Mouse (Mus musculus) stomach, embryonic 15.5 days (tissue): ENCODE data around the gene Asic5. TPM values are rescaled to one million over a fixed set of nuclear protein-coding genes. Genes with fewer than 3 reads are reported as not detected.

Source experiments
- ATAC-seq: fragments of 200-750 bp; cut with Nextera tagmentation; 2 replicates; pipeline ENCODE4 v1.8.0; 2017; ENCODE audit warnings: low read depth, moderate number of reproducible peaks, moderate TSS enrichment; ENCODE audit not compliant: insufficient read depth, low FRiP score
- H3K27ac ChIP-seq: fragments of 300-500 bp; sonication (generic); 2 replicates; pipeline ENCODE4 v1.5.1; 2015; ENCODE audit warnings: mild to moderate bottlenecking, inconsistent platforms
- H3K27me3 ChIP-seq: fragments of 300-500 bp; sonication (generic); replicated peaks from 2 replicates; pipeline ENCODE4 v1.6.1; 2015; ENCODE audit warnings: inconsistent platforms
- H3K36me3 ChIP-seq: fragments of 300-500 bp; sonication (generic); 2 replicates; pipeline ENCODE4 v1.6.1; 2015; ENCODE audit warnings: inconsistent platforms
- H3K4me1 ChIP-seq: fragments of 300-500 bp; sonication (generic); 2 replicates; pipeline ENCODE4 v1.6.1; 2015; ENCODE audit warnings: inconsistent platforms
- H3K4me2 ChIP-seq: fragments of 300-500 bp; sonication (generic); 2 replicates; pipeline ENCODE4 v1.6.1; 2015; ENCODE audit warnings: mild to moderate bottlenecking, inconsistent platforms
- H3K4me3 ChIP-seq: fragments of 300-500 bp; sonication (generic); replicated peaks from 2 replicates; pipeline ENCODE4 v1.5.1; 2015; ENCODE audit warnings: inconsistent platforms
- H3K9ac ChIP-seq: fragments of 300-500 bp; sonication (generic); 2 replicates; pipeline ENCODE4 v1.6.1; 2015; ENCODE audit warnings: inconsistent platforms
- H3K9me3 ChIP-seq: fragments of 300-500 bp; sonication (generic); 2 replicates; pipeline ENCODE4 v1.6.1; 2016; ENCODE audit warnings: inconsistent platforms
- WGBS: fragments of 180-500 bp; shearing (Covaris S2); methylation state at CpG from one replicate; pipeline ENCODE4 v1.1.7; 2015; 5-methylcytosine and 5-hydroxymethylcytosine counted together
- polyA plus RNA-seq: library from polyadenylated mRNA; unstranded; fragments of >200 nt; fragmentation: Nextera tagmentation; extraction: Ambion mirVana; gene quantifications from 2 replicates; pipeline ENCODE4 v1.2.1, GENCODE M21; 2015

Gene Asic5
- not detected in 2 replicates for polyA plus RNA-seq

- no peaks in the 10 kb centered on the region for H3K9me3 ChIP-seq
- no peak within 1 kb of the TSS for H3K4me3 ChIP-seq
- WGBS: 71% methylated on average over 5 of the region's 5 CpGs
- H3K36me3 ChIP-seq: no peaks in the 10 kb centered on the region
- no peaks in the 10 kb centered on the region for H3K4me1 ChIP-seq
- H3K27me3 ChIP-seq: no peaks in the 10 kb centered on the region
- no peak for ATAC-seq
- no peak within 1 kb of the TSS for H3K9ac ChIP-seq
- H3K27ac ChIP-seq: no peak within 1 kb of the TSS
- no peak within 1 kb of the TSS for H3K4me2 ChIP-seq
Measured at GRCm38 (mm10) chr3:81981990-81982389, at the start of gene Asic5. TSS of gene Asic5 (plus strand) at chr3:81982290.

DNA sequence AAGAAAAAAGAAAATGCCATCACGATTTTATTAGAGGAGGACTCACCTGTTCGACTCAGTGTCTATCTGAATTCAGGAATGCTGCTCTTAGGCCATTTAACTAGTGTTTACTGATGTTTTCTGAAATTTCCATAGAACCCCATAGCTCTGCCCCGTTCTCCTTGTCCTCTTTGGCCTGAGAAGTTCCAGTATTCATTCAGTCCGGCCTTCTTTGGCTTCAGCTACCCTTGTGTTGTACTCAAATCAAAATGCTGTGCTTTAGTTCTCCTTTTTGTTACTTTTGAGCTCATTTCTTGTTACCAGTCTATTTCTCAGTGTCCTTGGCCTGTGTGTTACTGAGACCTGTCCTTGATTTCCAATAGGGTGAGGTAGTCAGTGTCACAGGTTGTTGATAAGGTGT lies 48.7 kb upstream of the Asic5 start:
- Histone ChIP-seq H3K27me3 (no peaks in the 10 kb centered on the region), H3K4me2 (peak overlapping the region; percentile 46; the same call in 1 of the 2 replicates), H3K4me3 (no peak overlapping the region), H3K9ac (no peak overlapping the region), H3K4me1 (no peaks in the 10 kb centered on the region), H3K9me3 (no peaks in the 10 kb centered on the region), H3K27ac (no peak overlapping the region), H3K36me3 (no peaks in the 10 kb centered on the region)
- 78% methylated on average over 4 of the region's 4 CpGs for WGBS
- no peak for ATAC-seq

DNA sequence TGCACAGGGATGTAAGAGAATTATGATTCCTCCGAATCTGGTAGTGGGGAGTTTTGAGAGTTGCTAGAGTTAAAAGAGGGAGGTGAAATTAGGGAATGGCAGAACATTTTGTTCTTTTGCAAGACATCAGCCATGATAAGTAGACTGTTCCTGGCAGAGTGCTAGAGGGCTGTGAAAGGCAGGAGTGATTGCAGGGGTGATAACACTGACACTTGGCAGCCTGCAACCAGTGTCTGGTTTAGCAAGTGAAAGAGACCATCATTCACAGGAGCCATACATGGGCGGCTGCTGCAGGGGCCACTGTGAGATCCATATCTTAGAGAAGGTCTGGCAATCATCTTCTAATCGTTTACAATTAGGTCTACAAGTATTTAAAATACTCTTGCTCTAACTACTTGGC lies 43.2 kb upstream of the Asic5 start:
- H3K4me1 ChIP-seq: no peaks in the 10 kb centered on the region
- no peak overlapping the region for H3K27ac ChIP-seq
- H3K4me3 ChIP-seq: no peak overlapping the region
- H3K9ac ChIP-seq: no peak overlapping the region
- H3K36me3 ChIP-seq: no peaks in the 10 kb centered on the region
- H3K4me2 ChIP-seq: no peak overlapping the region
- 40% methylated on average over 3 of the region's 3 CpGs for WGBS
- H3K27me3 ChIP-seq: no peaks in the 10 kb centered on the region
- H3K9me3 ChIP-seq: no peaks in the 10 kb centered on the region
- ATAC-seq: no peak

DNA sequence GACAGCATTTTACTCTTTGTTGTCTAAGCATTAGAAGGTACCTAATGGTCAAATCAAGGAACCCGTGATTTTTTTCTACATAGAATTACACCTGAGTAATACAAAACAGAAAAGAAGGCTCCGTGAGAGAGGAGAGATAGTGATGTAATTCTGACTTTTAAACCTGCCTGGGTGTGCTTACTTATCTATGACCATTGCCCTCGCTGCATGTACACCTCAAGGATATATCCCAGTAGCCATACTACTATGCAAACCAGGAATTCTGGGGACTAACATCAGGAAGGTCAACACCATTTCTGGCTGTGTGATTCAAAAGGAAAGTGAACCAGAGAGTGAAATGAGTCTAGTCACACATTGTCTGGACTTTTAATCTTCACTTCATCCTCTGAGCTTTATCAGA lies 39.7 kb upstream of the Asic5 start:
- no peaks in the 10 kb centered on the region for H3K27me3 ChIP-seq
- no peaks in the 10 kb centered on the region for H3K4me1 ChIP-seq
- no peak overlapping the region for H3K4me2 ChIP-seq
- ATAC-seq: no peak
- no peaks in the 10 kb centered on the region for H3K9me3 ChIP-seq
- H3K9ac ChIP-seq: no peak overlapping the region
- WGBS: 90% methylated on average over 3 of the region's 3 CpGs
- H3K4me3 ChIP-seq: no peak overlapping the region
- H3K27ac ChIP-seq: no peak overlapping the region
- no peaks in the 10 kb centered on the region for H3K36me3 ChIP-seq

DNA sequence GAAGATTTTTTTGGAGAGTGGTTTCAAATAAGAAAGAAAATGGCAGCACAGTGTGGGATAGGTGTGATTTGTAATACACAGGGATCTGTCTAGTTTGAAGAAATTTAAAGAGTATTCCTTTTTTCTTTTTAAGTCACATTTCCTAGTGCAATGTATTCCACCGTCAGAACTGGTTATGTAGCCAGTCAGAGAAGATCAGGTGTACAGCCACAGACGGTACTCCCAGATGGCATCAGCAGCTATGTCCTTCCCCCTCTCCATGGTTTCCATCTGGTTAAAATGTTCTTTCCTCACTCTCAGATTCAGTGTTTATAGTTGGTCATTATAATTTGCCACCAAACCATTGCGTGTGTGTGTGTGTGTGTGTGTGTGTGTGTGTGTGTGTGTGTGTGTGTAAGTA lies 39.0 kb upstream of the Asic5 start:
- no peak overlapping the region for H3K27ac ChIP-seq
- H3K9me3 ChIP-seq: no peaks in the 10 kb centered on the region
- ATAC-seq: no peak
- H3K9ac ChIP-seq: no peak overlapping the region
- no peaks in the 10 kb centered on the region for H3K36me3 ChIP-seq
- H3K4me3 ChIP-seq: no peak overlapping the region
- H3K4me2 ChIP-seq: no peak overlapping the region
- H3K27me3 ChIP-seq: no peaks in the 10 kb centered on the region
- WGBS: 90% methylated on average over 3 of the region's 3 CpGs
- H3K4me1 ChIP-seq: no peaks in the 10 kb centered on the region

- no peak overlapping the region for H3K4me3 ChIP-seq
- no peaks in the 10 kb centered on the region for H3K36me3 ChIP-seq
- H3K4me2 ChIP-seq: no peak overlapping the region
- no peaks in the 10 kb centered on the region for H3K9me3 ChIP-seq
- H3K27me3 ChIP-seq: no peaks in the 10 kb centered on the region
- no peaks in the 10 kb centered on the region for H3K4me1 ChIP-seq
- ATAC-seq: no peak
- H3K27ac ChIP-seq: no peak overlapping the region
- H3K9ac ChIP-seq: no peak overlapping the region
- 89% methylated on average over 7 of the region's 7 CpGs for WGBS
Measured at GRCm38 (mm10) chr3:81944851-81945393, 37.2 kb upstream of the Asic5 start.

GRCm38 (mm10) chr3:81949048-81949447 lies 33.0 kb upstream of the Asic5 start:
- H3K27ac ChIP-seq: no peak overlapping the region
- no peak for ATAC-seq
- H3K9me3 ChIP-seq: no peaks in the 10 kb centered on the region
- H3K4me1 ChIP-seq: no peaks in the 10 kb centered on the region
- H3K36me3 ChIP-seq: no peaks in the 10 kb centered on the region
- no peak overlapping the region for H3K4me3 ChIP-seq
- 68% methylated on average over 1 of the region's 1 CpGs for WGBS
- H3K4me2 ChIP-seq: no peak overlapping the region
- H3K27me3 ChIP-seq: no peaks in the 10 kb centered on the region
- H3K9ac ChIP-seq: no peak overlapping the region

GRCm38 (mm10) chr3:81951785-81952184 lies 30.3 kb upstream of the Asic5 start:
- no peaks in the 10 kb centered on the region for H3K36me3 ChIP-seq
- H3K27me3 ChIP-seq: no peaks in the 10 kb centered on the region
- H3K4me3 ChIP-seq: no peak overlapping the region
- H3K9ac ChIP-seq: no peak overlapping the region
- H3K27ac ChIP-seq: no peak overlapping the region
- ATAC-seq: no peak
- no peaks in the 10 kb centered on the region for H3K4me1 ChIP-seq
- H3K4me2 ChIP-seq: no peak overlapping the region
- H3K9me3 ChIP-seq: no peaks in the 10 kb centered on the region
- 71% methylated on average over 2 of the region's 2 CpGs for WGBS

DNA sequence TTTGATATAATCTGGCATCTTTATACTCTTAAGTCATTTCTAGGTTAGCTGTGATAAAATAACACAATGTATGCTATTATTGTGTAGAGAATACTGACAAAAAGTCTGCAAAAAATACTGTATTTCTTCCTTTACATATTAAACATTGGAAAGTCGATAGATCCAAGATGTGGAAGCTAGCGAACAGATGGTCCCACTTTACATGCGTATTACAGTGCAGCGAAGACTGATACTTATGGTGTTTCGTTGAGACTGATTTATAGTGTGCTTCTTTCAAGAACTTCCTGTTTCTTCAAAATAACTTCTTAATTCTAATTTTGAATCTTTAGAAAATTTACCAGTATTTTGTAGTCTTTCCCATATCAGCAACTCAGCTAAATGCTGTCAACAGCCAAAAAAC lies 24.6 kb upstream of the Asic5 start:
- 83% methylated on average over 5 of the region's 5 CpGs for WGBS
- no peak for ATAC-seq

DNA sequence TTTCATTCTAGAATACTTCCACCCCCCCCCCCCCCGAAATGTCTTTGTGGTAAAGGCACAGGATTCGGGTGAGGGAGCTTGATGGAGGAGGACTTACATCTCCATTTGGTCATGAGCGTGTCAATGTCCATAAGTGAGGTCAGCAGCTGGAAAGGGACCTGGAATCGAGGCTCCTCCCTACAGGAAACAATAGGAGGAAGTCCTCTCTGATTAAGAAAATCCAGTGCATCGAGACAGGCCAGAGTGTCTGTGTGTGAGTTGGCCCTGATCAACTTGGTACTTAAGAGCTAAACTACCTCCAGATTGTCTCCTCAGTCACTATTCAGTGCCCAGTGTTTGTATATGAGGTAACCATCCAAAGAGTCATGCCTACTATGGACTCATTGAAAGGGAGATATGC lies 20.8 kb upstream of the Asic5 start:
- Histone ChIP-seq H3K4me2 (no peak overlapping the region), H3K4me3 (no peak overlapping the region), H3K27me3 (no peaks in the 10 kb centered on the region), H3K9ac (no peak overlapping the region), H3K27ac (no peak overlapping the region), H3K9me3 (no peaks in the 10 kb centered on the region), H3K36me3 (no peaks in the 10 kb centered on the region), H3K4me1 (no peaks in the 10 kb centered on the region)
- no peak for ATAC-seq
- 78% methylated on average over 5 of the region's 5 CpGs for WGBS

More for the DNA sequence above, 24.6 kb upstream of the Asic5 start:
- Histone ChIP-seq H3K9me3 (no peaks in the 10 kb centered on the region), H3K36me3 (no peaks in the 10 kb centered on the region), H3K4me3 (no peak overlapping the region), H3K27me3 (no peaks in the 10 kb centered on the region), H3K4me1 (no peaks in the 10 kb centered on the region), H3K27ac (no peak overlapping the region), H3K4me2 (no peak overlapping the region), H3K9ac (no peak overlapping the region)

DNA sequence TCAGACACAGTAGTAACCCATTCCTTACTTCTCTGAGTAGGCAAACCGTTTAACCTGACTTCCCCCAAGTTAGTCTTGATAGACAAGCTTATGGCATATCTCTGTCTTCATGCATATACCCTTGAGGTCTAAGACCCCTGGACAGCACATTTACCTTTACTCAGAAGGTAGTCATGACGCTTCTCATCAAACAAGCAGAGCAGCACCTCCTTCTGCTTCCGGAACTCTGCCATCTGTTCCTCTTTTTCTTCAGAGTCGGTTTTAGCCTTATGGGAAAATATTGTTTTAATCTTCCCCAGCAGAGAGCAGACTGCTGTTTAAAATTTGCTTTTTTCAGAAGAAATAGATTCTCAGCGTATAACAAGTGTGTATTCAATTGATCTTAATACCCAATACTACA lies 18.3 kb upstream of the Asic5 start:
- Histone ChIP-seq H3K36me3 (no peaks in the 10 kb centered on the region), H3K27me3 (no peaks in the 10 kb centered on the region), H3K4me2 (no peak overlapping the region), H3K9ac (no peak overlapping the region), H3K4me3 (no peak overlapping the region), H3K27ac (no peak overlapping the region), H3K4me1 (no peaks in the 10 kb centered on the region), H3K9me3 (no peaks in the 10 kb centered on the region)
- no peak for ATAC-seq
- 76% methylated on average over 5 of the region's 5 CpGs for WGBS

- no peaks in the 10 kb centered on the region for H3K4me1 ChIP-seq
- no peak overlapping the region for H3K9ac ChIP-seq
- WGBS: 65% methylated on average over 3 of the region's 3 CpGs
- no peak overlapping the region for H3K4me2 ChIP-seq
- H3K36me3 ChIP-seq: no peaks in the 10 kb centered on the region
- ATAC-seq: no peak
- no peaks in the 10 kb centered on the region for H3K9me3 ChIP-seq
- no peak overlapping the region for H3K4me3 ChIP-seq
- no peaks in the 10 kb centered on the region for H3K27me3 ChIP-seq
- H3K27ac ChIP-seq: no peak overlapping the region
Measured at GRCm38 (mm10) chr3:81964596-81964995, 17.5 kb upstream of the Asic5 start.

DNA sequence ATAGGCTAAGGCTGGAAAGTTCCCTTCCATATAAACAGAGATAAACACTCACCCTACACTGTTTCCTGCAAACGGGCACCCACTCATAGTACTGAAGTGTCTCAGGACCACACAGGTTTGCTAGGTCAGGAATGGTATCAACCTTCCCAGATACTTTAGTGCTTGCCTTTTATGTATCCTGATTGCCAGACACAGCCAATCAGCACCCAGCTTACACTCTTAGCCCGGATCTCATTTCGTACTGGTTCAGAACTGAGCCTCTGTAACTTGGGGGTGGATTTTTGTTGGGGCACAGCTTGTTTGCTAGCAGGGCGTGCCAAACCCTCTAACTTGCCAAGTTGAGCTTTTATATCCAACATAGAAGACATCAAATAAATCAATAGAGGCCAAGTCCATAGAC lies 6.5 kb upstream of the Asic5 start:
- no peak overlapping the region for H3K9ac ChIP-seq
- no peaks in the 10 kb centered on the region for H3K9me3 ChIP-seq
- no peaks in the 10 kb centered on the region for H3K36me3 ChIP-seq
- no peak for ATAC-seq
- no peak overlapping the region for H3K4me2 ChIP-seq
- H3K27ac ChIP-seq: no peak overlapping the region
- no peak overlapping the region for H3K4me3 ChIP-seq
- peaks cover 6% of the 10 kb centered on the region; the same call in 1 of the 2 replicates for H3K4me1 ChIP-seq
- no peaks in the 10 kb centered on the region for H3K27me3 ChIP-seq
- WGBS: 34% methylated on average over 4 of the region's 4 CpGs
